Mouse (Mus musculus): Measurements from ENCODE around the gene Rdh7.
"Not testable (repeated sequence)": the region's sequence is repeated elsewhere in the genome, so short reads cannot be mapped to it uniquely, and the experiment has no call there.

Gene Rdh7

GRCm38 (mm10) chr10:127893163-127894022, 4.8 kb upstream of the Rdh7 start:
- not testable (repeated sequence) for DNase-seq (ENCODE audit: low spot score in 2 of 2)

GRCm38 (mm10) chr10:127891481-127891880, 2.9 kb upstream of the Rdh7 start:
- DNase-seq (ENCODE audit: low spot score in 2 of 2): no peak

- DNase-seq (ENCODE audit: low spot score in 2 of 2): no peak
Observed at GRCm38 (mm10) chr10:127886971-127887370, 1.6 kb downstream of the Rdh7 start.

GRCm38 (mm10) chr10:127886551-127886950, 2.1 kb downstream of the Rdh7 start:
- DNase-seq (ENCODE audit: low spot score in 2 of 2): no peak

GRCm38 (mm10) chr10:127881041-127881440, 7.6 kb downstream of the Rdh7 start:
- DNase-seq (ENCODE audit: low spot score in 2 of 2): no peak

- no peak for DNase-seq (ENCODE audit: low spot score in 2 of 2)
Observed at GRCm38 (mm10) chr10:127879155-127879688, 9.4 kb downstream of the Rdh7 start.

GRCm38 (mm10) chr10:127878262-127879057, 10.2 kb downstream of the Rdh7 start:
- DNase-seq (ENCODE audit: low spot score in 2 of 2): no peak

- no peak for DNase-seq (ENCODE audit: low spot score in 2 of 2)
Observed at GRCm38 (mm10) chr10:127877681-127878080, 10.9 kb downstream of the Rdh7 start.

GRCm38 (mm10) chr10:127872484-127872883, 16.1 kb downstream of the Rdh7 start:
- no peak for DNase-seq (ENCODE audit: low spot score in 2 of 2)

- no peak for DNase-seq (ENCODE audit: low spot score in 2 of 2)
Observed at GRCm38 (mm10) chr10:127866232-127866631, 22.4 kb downstream of the Rdh7 start, which contains the start of gene Rdh16f2. Gene Rdh16f2 (plus strand): TSS chr10:127866474.

GRCm38 (mm10) chr10:127864931-127865330, 23.7 kb downstream of the Rdh7 start:
- DNase-seq (ENCODE audit: low spot score in 2 of 2): no peak

- no peak for DNase-seq (ENCODE audit: low spot score in 2 of 2)
Observed at GRCm38 (mm10) chr10:127856376-127856775, 32.2 kb downstream of the Rdh7 start.

GRCm38 (mm10) chr10:127849628-127850027, 39.0 kb downstream of the Rdh7 start, which contains the start of gene Rdh19:
Gene Rdh19 (plus strand): TSS chr10:127849928.
- DNase-seq (ENCODE audit: low spot score in 2 of 2): no peak

- DNase-seq (ENCODE audit: low spot score in 2 of 2): no peak
Observed at GRCm38 (mm10) chr10:127848089-127848488, 40.5 kb downstream of the Rdh7 start.

- DNase-seq (ENCODE audit: low spot score in 2 of 2): not testable (repeated sequence)
Observed at GRCm38 (mm10) chr10:127845945-127846344, 42.7 kb downstream of the Rdh7 start.

GRCm38 (mm10) chr10:127840776-127841175, 47.8 kb downstream of the Rdh7 start:
- no peak for DNase-seq (ENCODE audit: low spot score in 2 of 2)

- DNase-seq (ENCODE audit: low spot score in 2 of 2): no peak
Observed at GRCm38 (mm10) chr10:127838539-127838938, 50.1 kb downstream of the Rdh7 start.

GRCm38 (mm10) chr10:127837793-127838192, 50.8 kb downstream of the Rdh7 start:
- DNase-seq (ENCODE audit: low spot score in 2 of 2): not testable (repeated sequence)

GRCm38 (mm10) chr10:127835292-127835691, 53.3 kb downstream of the Rdh7 start:
- no peak for DNase-seq (ENCODE audit: low spot score in 2 of 2)

GRCm38 (mm10) chr10:127834186-127834585, 54.4 kb downstream of the Rdh7 start:
- not testable (repeated sequence) for DNase-seq (ENCODE audit: low spot score in 2 of 2)
